Mouse (Mus musculus) WW6 (cell line): ENCODE results near the gene Fkrp.

Source experiments
- DNase-seq: peaks from one replicate; pipeline ENCODE4 v3.0.0-alpha.2; 2013; ENCODE audit warnings: low read depth, low spot score

Gene Fkrp

DNA sequence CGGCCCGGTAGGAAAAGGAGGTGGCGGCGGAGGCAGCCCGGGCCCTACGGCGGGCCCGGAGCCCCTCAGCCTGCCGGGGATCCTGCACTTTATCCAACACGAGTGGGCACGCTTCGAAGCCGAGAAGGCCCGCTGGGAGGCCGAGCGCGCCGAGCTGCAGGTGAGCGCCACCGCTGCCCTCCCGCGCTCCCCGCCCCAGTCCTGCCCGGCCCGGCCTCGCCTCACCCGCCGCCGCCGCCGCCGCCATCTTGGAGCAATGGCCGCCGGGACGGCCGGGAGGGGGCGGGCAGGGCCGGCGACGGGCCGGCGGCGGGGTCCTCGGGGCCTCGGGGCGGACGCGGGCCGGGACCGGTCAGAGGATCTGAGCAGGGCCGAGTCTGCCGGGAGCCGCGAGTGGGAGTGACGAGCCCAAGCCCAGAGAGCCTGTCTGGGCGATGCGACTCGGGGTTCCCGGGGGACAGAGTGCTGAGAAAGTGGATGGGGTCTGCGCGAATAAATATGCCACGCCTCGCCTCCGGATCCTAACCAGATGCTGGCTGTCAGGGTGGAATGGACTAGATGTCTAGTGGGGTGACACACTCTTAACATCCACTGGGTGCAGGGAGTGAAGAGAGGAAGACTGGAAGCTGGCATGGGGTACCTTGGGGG, at the start of gene Fkrp:
Fkrp (minus strand) TSS at position 258 of the 648 bp plus-strand sequence.
- no peak for DNase-seq

DNA sequence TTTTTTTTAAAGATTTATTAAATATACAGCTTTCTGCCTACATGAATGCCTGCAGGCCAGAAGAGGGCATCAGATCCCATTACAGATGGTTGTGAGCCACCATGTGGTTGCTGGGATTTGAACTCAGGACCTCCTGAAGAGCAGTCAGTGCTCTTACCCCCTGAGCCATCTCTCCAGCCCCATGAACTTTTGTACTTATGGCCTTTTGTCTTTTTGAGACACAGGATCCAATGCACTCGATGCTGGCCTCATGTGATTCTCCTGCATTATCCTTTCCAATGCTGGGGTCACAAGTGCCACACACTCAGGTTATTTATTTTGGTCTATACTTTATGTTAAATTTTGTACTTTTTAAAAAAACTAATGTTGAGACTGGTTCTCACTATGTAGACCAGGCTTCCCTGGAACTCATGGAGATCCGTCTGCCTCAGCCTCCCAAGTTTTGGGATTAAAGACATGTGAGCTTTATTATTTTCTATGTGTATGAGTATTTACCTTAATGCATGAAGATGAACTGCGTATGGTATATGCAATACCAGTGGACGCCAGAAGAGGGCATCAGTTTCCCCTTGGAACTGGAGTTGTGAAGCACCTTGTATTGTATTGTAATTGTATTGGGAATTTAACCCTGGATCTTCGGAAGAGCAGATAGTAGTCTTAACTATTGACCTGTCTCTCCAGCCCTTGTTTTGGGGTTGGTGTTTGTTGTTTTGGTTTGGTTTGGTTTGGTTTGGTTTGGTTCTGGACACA, 43.5 kb upstream of the Fkrp start:
- DNase-seq = no peak

DNA sequence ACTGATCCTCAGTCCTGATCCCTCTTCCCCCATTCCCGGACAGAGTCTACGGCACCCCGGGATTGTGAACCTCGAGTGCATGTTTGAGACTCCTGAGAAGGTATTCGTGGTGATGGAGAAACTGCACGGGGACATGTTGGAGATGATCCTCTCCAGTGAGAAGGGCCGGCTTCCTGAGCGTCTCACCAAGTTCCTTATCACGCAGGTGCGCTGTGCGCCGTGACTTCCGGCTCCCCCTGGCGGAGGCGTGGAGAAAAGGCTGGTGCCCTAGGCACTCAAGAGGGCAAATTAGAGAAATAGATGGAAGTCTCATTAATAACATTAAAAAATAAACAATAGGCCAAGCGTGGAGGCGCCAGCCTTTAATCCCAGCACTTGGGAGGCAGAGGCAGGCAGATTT, 41.8 kb upstream of the Fkrp start:
- no peak for DNase-seq

DNA sequence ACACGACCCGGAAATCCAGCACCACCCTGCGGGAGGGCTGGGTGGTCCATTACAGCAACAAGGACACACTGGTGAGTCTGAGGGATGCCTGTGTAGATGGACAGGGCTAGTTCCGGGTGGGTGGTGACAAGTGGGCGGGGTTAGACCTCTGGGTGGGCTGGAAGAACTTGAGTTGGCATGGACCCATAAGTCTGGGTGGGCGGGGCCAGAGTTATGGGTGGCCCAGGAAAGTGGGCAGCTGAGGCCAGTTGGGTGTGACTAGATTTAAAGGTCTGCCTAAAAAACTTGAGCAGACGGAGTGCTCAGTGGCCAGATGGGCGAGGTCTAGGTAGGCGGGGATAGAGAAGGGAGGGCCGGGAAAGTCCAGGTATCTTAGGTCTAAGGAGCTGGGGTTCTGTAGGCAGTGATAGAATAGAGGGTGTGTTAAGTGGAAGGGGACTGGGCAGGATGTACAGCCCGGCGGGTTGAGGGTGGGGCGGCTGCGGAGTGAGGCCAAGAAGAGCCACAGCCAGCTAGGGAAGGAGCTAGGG, 36.8 kb upstream of the Fkrp start:
- DNase-seq = no peak

DNA sequence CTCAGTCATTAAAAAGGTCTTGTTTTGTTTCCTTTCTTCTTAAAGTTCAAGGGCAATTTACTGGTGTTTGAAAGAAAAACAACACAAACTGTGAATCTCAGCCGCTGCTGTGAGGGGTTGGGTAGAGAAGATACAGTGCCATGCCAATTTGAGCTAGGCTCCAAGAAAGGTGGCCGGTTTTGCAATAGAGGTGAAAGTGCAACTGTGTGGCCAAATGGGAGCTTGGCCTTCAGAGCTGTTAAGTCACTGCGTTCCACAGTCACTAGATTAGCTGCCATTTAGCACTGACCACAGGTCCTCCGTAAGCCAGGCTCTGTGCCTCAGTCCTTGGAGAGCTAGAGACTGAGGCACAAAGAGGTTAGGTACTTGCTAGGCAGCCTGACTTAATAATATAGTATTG, 35.1 kb upstream of the Fkrp start:
- no peak for DNase-seq

DNA sequence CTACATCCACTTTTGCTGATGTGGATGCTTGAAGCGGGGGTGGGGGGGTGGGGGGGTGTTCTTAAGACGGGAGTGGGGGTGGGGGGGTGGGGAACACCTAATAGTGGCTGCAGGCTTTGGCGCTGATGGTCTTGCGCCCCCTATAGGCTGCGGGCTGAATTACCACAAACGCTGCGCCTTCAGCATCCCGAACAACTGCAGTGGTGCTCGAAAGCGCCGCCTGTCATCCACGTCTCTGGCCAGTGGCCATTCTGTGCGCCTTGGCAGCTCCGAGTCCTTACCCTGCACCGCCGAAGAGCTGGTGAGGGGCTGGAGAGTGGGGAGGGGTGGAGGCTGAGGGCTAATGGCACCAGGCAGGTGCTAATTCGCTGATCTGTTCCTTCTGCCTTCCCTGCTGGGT, 32.0 kb upstream of the Fkrp start:
- DNase-seq = no peak

DNA sequence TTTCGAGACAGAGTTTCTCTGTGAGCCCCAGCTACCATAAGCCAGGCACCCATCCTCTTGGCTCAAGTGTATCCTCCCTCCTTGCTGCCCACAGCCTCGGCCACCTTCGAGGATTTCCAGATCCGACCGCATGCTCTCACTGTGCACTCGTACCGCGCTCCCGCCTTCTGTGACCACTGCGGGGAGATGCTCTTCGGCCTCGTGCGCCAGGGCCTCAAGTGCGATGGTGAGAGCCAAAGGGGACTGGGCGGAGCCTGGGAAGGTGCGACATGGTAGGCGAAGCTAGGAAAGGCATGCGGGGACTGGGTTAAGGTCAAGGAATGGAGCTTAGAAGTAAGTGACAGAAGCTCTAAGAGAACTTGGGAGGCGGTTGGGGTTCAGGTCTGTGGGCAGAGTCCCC, 31.0 kb upstream of the Fkrp start:
- no peak for DNase-seq

DNA sequence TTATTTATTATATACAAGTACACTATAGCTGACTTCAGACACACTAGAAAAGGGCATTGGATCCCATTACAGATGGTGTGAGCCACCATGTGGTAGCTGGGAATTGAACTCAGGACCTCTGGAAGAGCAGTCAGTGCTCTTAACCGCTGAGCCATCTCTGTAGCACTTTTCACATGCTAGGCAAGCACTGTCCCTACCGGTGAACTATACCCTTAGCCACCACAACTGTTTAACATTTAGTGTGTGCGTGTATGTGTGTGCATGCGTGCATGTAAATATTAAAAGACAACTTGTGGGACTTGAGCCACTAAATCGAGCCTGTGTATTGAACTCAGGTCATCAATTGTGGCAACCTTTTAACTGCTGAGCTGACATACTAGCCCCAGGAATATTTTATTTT, 30.2 kb upstream of the Fkrp start:
- DNase-seq = no peak

DNA sequence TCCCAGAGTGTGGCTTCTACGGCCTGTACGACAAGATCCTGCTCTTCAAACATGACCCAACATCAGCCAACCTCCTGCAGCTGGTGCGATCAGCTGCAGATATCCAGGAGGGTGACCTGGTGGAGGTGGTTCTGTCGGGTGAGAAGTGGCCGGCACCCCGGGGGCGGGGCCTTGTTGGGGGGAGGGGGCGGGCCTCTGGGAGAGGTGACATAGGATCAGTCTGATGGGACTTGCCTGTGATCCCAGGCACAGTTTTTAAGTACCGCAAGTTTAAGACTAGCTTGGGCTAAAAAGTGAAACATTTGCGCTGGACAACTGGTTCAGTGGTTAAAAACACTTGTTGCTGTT, 29.3 kb upstream of the Fkrp start:
- no peak for DNase-seq

DNA sequence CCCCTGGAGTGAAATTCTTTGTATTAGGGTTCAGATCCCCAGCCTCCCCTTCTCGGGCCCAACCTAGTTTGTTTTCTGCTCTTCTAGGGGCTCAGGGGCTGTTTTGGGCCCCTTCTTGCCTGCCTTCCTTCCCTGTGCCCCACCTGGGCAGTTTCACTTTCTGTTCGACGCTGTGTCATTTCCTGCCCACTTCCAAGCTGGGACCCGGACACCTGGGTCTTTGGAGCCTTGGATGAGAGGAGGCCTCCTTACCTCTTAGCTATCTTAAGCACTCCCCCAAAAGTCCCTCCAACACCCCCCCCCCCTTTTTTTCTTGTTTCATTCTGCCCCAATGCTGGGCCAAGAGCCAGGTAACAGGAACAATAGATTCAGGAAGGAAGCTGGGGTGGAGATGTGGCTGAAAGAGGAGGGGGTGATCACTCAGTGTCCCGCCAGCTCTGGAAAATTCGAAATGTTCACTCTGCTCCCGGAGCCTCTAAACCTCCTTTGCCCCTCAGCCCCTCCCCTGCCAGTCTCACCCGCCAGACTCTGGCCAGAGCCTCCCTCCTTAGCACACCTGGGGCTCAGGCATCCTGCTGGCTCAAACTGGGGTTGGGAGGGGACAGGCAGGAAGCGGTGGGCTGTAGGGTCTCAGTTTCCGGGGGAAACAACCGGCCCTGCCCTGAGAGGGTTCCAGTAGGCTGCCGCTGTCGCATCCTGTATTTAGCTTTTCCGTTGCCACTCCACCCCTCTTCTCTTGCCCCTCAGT, 28.7 kb upstream of the Fkrp start:
- no peak for DNase-seq

DNA sequence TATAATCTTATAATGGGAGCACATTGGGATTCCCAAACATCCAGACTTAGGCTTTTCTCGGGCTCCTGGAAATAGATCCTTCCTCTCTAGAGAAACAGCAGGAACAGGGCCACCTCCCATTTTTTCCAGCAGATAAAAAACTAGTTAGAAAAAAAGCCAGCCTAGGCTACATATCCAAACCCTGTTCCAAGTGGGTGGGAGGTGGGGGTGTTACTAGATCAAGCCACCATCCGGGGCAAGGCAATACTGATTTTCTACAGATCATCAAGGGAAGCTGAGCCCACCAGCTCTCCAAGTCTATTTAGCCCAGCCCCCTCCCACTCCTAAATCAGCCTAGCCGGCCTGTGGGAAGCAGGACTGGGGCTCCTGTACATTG, 28.2 kb upstream of the Fkrp start:
- DNase-seq = no peak

DNA sequence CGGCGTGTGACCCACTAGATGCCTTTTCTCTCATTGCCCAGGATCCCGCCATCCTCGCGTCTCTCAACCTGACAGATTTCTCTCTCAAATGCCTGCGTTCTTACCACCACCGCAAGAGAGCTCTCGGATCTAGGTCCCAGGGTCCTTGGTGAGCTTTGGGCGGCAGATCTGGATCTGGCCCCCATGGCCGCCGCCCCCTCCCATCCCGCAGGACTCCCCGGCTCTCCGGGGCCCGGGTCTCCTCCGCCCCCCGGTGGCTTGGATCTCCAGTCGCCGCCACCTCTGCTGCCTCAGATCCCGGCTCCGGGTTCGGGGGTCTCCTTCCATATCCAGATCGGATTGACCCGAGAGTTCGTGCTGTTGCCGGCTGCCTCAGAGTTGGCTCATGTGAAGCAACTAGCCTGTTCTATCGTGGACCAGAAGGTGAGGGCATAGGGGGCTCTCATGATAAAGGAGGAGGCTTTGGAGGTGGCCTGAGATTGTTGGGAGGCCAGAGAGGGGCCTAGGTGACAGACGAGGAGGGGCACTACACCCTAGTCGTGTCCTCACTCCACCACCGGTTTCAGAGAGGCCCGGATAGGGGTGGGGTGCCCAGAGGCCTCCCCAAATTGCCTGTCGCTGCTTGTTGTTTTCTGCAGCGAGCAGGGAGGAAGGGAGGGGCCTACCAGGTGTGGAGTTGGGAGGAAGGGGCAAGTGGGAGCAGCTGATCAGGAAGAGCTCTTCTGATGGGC, 27.1 kb upstream of the Fkrp start:
- DNase-seq = no peak

DNA sequence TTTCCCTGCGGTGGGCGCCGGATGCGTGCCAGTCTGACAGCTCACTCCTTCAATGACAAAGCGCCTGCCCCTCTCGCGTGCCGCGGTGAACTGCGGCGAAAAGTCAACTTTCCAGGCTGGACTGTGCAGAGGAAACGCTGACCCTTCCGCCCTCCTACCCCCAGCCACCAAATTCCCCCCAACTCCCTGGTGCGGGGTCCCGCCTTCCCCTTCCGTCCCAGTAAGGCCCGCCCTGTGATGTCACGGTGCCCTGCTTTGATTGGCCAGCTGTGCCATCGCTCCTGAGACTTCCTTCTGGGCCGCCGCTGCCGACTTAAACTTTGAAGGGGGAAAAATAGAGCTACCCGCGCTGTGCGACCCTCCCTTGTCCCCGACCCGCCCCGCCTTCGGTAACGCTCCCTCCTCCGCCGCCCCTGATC, 26.1 kb upstream of the Fkrp start, which contains the start of gene Prkd2:
Prkd2 (plus strand) TSS at position 258 of the 419 bp plus-strand sequence.
- DNase-seq = no peak

DNA sequence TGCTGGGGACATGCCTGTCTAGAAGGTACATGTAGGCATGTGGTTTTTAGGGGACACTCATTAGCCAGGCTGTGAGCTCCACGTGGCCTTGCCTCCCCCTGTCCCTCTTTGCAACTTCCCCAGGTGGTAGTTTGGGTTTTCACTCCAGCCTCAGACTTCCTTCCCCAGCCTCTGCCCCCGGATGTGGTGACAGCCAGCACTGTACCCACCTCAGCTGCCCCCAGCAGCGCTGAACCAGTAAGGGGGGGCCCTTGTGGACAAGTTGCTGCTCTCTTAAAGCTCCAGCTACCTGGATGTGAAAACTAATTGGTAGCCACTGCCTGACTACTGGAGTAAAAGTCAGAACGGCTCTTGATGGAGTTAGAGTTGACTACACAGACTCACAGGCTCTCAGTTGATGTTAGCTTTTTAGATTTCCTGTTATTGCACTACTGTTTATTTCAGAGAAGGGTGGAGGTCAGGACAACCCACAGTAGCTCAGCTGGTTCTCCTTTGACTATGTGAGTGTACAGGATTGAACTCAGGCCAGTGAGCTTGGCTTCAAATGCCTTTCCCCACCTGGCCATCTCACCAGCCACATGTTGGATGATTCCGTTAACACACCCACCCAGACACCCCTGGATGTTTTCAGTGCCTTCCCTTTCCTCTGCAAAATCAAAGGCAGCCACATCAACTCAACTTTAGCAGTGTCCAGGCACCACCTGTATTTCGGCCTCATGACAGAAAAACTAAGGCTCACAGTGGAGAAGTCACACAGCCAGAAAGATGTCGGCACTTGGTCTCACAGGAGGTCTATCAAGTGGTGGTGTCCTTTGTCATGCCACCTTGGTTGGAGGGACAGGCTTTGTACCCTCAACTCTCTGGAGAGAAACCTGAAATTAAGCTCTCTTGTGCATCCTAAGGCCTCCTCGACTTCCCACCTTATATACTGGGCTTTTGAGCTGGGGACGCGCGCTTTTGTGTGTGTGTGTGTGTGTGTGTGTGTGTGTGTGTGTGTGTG, 25.3 kb upstream of the Fkrp start:
- no peak for DNase-seq

DNA sequence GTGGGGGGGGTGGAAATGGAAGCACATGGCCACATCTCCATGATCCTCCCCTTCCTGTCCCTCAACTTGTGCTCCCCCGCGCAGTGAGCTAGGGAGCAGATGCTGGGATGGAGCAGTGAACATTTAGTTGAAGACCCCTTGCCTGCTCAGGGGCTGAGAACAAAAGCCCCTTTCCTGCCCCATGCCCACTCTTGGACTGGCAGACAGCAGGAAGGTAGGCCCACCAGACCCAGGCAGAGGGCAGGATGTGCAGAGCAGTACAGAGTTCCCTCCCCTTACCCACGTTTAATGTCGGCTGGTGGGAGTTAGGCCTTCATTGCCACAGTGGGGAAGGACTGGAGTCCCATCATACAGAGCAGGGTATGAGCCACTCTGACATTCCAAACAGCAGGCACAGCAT, 24.5 kb upstream of the Fkrp start:
- DNase-seq = no peak

DNA sequence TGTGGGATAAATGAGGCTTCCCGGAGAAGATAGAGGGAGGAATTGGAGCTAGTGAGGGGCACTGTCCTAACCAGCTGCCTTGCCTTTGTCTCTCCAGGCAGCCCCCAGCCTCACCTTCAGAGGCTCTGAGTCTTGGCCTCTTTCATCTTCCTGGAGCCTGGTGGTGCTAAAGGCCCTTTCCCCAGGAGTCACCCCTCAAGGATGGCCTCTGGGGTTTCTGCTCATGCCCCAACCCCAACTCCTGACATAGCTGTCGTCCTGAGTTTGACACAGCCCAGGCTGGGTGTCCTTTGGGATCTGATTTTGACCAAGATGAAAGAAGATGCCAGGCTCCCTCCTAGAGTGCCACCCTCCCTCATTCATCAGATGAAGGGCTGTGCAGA, 23.6 kb upstream of the Fkrp start:
- no peak for DNase-seq

DNA sequence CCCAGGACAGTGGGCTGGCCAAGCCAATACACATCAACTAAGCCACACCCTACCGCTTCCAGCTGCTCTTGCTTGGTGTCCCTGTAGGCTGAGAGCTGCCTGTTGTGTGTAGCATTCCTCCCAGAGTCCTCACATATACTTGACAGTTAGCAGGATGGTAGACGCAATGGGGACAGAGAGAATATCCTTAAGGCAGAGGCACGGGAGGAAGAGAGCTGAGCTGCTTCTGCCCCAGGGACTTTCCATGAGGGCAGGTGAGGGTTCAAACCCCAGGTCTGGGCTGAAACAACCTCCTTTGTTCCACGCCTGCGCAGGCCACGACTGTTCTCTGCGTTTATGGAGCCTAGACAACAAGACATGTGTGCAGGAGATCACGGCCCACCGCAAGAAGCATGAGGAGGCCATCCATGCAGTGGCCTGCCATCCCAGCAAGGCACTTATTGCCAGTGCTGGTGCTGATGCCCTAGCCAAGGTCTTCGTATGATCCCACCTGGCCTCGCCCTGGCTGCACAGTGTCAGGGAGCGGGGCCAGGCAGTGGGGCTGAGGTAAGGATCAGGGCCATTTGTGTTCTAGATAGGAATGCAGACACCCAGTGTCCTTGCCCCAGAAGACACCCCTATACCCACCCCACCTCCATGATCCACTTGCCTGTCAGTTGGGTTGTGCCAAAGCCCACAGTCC, 23.0 kb upstream of the Fkrp start:
- DNase-seq = no peak

DNA sequence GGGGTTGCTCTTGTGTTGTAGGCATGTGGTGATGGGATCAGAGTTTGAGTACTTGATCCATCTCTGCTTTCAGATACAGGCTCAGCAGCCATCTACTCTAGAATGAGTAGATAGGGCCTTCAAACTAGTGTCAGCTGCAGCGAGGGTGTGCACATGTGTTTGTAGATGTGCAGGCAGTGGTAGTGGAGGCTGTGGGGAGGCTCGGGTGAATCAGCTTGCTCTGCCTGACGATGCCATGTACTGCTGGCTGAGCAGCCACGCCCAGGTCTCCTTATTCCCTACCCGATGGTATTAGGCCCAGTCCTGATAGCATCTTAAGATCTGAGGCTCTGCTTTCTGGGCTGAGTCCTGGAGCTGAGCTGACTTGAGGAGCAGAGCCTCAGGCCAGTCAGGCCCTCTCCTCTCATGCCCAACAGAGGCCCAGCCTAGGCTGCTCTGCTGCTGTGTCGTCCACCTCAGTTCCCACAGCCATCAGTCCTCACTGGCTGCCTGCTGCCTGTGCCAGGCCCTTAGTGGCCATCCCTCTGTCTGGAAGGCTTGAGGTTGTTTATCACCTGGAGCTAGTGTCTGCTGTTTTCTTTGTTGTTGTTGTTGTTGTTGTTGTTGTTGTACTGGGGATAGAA, 22.4 kb upstream of the Fkrp start:
- DNase-seq = no peak

DNA sequence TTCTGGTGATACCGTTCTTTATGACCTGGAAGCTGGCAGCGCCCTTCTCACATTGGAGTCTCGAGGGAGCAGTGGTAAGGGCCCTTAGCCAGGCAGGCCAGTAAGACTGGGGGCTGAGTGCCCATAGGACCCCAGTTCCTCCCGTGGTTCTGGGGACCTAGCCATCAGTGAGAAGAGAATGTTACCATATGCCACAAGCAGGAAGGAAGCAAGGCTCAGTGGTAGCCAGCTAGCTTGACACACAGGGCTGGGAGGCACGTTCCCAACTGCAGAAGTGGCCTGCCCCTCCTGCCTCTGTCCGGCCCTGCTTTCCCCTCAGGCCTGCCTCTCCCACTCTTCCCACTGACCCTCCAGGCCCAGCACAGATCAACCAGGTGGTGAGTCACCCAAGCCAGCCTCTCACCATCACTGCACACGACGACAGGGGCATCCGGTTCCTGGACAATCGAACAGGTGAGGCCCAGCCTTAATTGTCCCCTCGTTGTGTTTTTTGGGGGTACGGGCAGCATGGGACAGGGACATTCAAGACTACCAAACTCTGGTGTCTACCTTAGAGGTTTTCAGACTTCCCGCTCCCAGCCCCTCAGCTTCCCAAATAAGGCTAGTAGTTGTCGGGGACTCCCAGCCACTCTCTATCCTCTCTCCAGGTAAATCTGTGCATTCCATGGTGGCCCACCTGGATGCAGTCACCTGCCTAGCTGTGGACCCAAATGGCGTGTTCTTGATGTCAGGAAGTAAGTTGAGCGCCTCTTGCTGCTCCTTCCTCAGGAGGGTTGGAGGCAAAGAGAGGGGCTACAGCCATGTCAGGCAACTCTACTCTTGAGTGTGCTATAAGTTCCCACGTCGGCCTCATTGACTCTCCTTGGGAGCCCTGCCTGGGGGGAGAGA, 21.6 kb upstream of the Fkrp start:
- DNase-seq = no peak
